Comparison of ENCODE assay signal across 8 mouse cellular contexts in genomic region chr17:87672677-87673286, GRCm38 (mm10). TPM values are rescaled to one million over a fixed set of nuclear protein-coding genes. Genes with fewer than 3 reads are reported as not detected.
A peak's percentile ranks its signal among the peaks of the same experiment; 100 is the strongest.
DNase-seq lines count a peak whose midpoint lies in the region; ATAC-seq lines count a peak whose summit lies in the region.

No protein-coding gene starts in this region.

- peaks cover 13% of the 10 kb centered on the region; the same call in 1 of the 2 replicates for H3K79me2 ChIP-seq in macrophage (ENCODE audit: inconsistent target)

- peak overlapping the region; percentile 95 for H3K9ac ChIP-seq in kidney, embryonic 15.5 days
- H3K9ac ChIP-seq in intestine, embryonic 15.5 days, result peak overlapping the region; percentile 86

- DNase-seq in kidney, adult 8-10 months, result no peak
- peak; percentile 54 for DNase-seq in R1 (ENCODE audit: low read depth, low spot score)
- DNase-seq in skeletal muscle tissue, adult 2 months (ENCODE audit: low read depth, low spot score), result peak; percentile 4
- DNase-seq in cerebellum, adult 9-11 months, result no peak

- no peaks in the 10 kb centered on the region for H3K9me3 ChIP-seq in kidney, embryonic 15.5 days (replicated peaks)
- no peaks in the 10 kb centered on the region for H3K9me3 ChIP-seq in erythroblast, embryonic 14.5 days (ENCODE audit: control insufficient read depth, low read length)
- H3K9me3 ChIP-seq in intestine, embryonic 15.5 days, result no peaks in the 10 kb centered on the region

- peak; percentile 70 for ATAC-seq in kidney, embryonic 15.5 days (replicated peaks; ENCODE audit: low FRiP score)
- ATAC-seq in intestine, embryonic 15.5 days, result peak; percentile 77

- no peaks in the 10 kb centered on the region; the same call in 1 of the 2 replicates for H3K36me3 ChIP-seq in kidney, embryonic 15.5 days
- peaks cover 11% of the 10 kb centered on the region for H3K36me3 ChIP-seq in erythroblast, embryonic 14.5 days (ENCODE audit: control insufficient read depth)
- H3K36me3 ChIP-seq in intestine, embryonic 15.5 days, result no peaks in the 10 kb centered on the region
- no peaks in the 10 kb centered on the region for H3K36me3 ChIP-seq in macrophage (ENCODE audit: inconsistent target)

- H3K4me3 ChIP-seq in kidney, embryonic 15.5 days (replicated peaks), result peak overlapping the region; percentile 96
- peak overlapping the region; percentile 86 for H3K4me3 ChIP-seq in erythroblast, embryonic 14.5 days (replicated peaks)
- peak overlapping the region; percentile 92 for H3K4me3 ChIP-seq in intestine, embryonic 15.5 days (replicated peaks)
- peak overlapping the region; percentile 43 for H3K4me3 ChIP-seq in macrophage (ENCODE audit: inconsistent target)

- H3K27me3 ChIP-seq in kidney, embryonic 15.5 days, result no peaks in the 10 kb centered on the region
- H3K27me3 ChIP-seq in erythroblast, embryonic 14.5 days (ENCODE audit: control insufficient read depth), result no peaks in the 10 kb centered on the region
- H3K27me3 ChIP-seq in intestine, embryonic 15.5 days (replicated peaks), result no peaks in the 10 kb centered on the region

- WGBS in kidney, embryonic 15.5 days, result under 1% methylated on average over 50 of the region's 54 CpGs
- under 1% methylated on average over 54 of the region's 54 CpGs for WGBS in intestine, embryonic 15.5 days
- WGBS in macrophage (ENCODE audit: missing documents), result under 1% methylated on average over 44 of the region's 54 CpGs

- H3K4me2 ChIP-seq in kidney, embryonic 15.5 days, result peak overlapping the region; percentile 82
- H3K4me2 ChIP-seq in intestine, embryonic 15.5 days (replicated peaks), result peak overlapping the region; percentile 74

- H3K27ac ChIP-seq in kidney, embryonic 15.5 days, result peak overlapping the region; percentile 90
- peak overlapping the region; percentile 86 for H3K27ac ChIP-seq in intestine, embryonic 15.5 days
- no peak overlapping the region for H3K27ac ChIP-seq in macrophage

- H3K4me1 ChIP-seq in kidney, embryonic 15.5 days, result peaks cover 27% of the 10 kb centered on the region
- H3K4me1 ChIP-seq in erythroblast, embryonic 14.5 days (ENCODE audit: control insufficient read depth), result peaks cover 25% of the 10 kb centered on the region
- H3K4me1 ChIP-seq in intestine, embryonic 15.5 days (replicated peaks), result peaks cover 7% of the 10 kb centered on the region

RNA-seq across cellular contexts. Expression of gene Msh2, which starts 0.7 kb away (rescaled TPM):
- 94.8 and 95.1 TPM in 2 replicates for polyA plus RNA-seq in kidney, embryonic 15.5 days (2015; fragmentation: Nextera tagmentation; extraction: Ambion mirVana)
- polyA plus RNA-seq in erythroblast, embryonic 14.5 days (2012), result 0.43 and 0.57 TPM in 2 replicates
- polyA plus RNA-seq in intestine, embryonic 15.5 days (2015; fragmentation: Nextera tagmentation; extraction: Ambion mirVana), result 63.7 and 74.5 TPM in 2 replicates
- 10 to 100 TPM in 12 of 26 experiments, 1 to 10 TPM in 11, under 1 TPM in 3; 0.69 to 29.2 (median 7.6) TPM for total RNA-seq in macrophage (2018; cell fraction: chromatin; rRNA removed)
- total RNA-seq in macrophage (2018; cell fraction: cytosol; rRNA removed), result 10 to 100 TPM in 3 of 26 experiments, 1 to 10 TPM in 23; 4.0 to 10.7 (median 6.8) TPM
- 10 to 100 TPM in 6 of 26 experiments, 1 to 10 TPM in 20; 1.8 to 26.7 (median 5.2) TPM for total RNA-seq in macrophage (2018; cell fraction: nucleus; rRNA removed)
- polyA plus RNA-seq in macrophage (2018), result 7.2 to 16.7 TPM (median 10.0 TPM) in 3 replicates

RNA-seq across cellular contexts. Expression of gene Epcam, which starts 37.0 kb away (rescaled TPM):
- 234 and 258 TPM in 2 replicates for polyA plus RNA-seq in kidney, embryonic 15.5 days (2015; fragmentation: Nextera tagmentation; extraction: Ambion mirVana)
- not detected in 2 replicates for polyA plus RNA-seq in erythroblast, embryonic 14.5 days (2012)
- polyA plus RNA-seq in intestine, embryonic 15.5 days (2015; fragmentation: Nextera tagmentation; extraction: Ambion mirVana), result 958 and 974 TPM in 2 replicates
- not detected for total RNA-seq in macrophage (2018; cell fraction: chromatin; rRNA removed)
- under 1 TPM in 1 of 26 experiments, not detected in 25; 0.11 TPM for total RNA-seq in macrophage (2018; cell fraction: cytosol; rRNA removed)
- total RNA-seq in macrophage (2018; cell fraction: nucleus; rRNA removed), result not detected
- polyA plus RNA-seq in macrophage (2018), result not detected in 3 replicates

Comparison
In these comparisons a context has a peak if more than half of its experiments do, and no peak if none do; other contexts are left out.
1. H3K4me3 ChIP-seq: peak in every context shown above with its lines; median percentile 96 in kidney, embryonic 15.5 days; 92 in intestine, embryonic 15.5 days; 86 in erythroblast, embryonic 14.5 days; 43 in macrophage.
2. DNase-seq: peak in R1 (single experiment) and skeletal muscle tissue, adult 2 months (single experiment); none in kidney, adult 8-10 months (0 of 2) and cerebellum, adult 9-11 months (single experiment).
3. RNA of gene Epcam, which starts 37.0 kb away (polyA plus RNA-seq): 958 to 974 TPM in intestine, embryonic 15.5 days and 234 to 258 TPM in kidney, embryonic 15.5 days; not detected in erythroblast, embryonic 14.5 days and not detected in macrophage; every median in the first group is over 100 times any median in the second.